Mouse (Mus musculus) activated CD4-positive, CD25-positive, alpha-beta regulatory T cell, adult 4 months (primary cell): ENCODE results near the gene Hinfp. TPM values are rescaled to one million over a fixed set of nuclear protein-coding genes. Genes with fewer than 3 reads are reported as not detected.
"Not testable (repeated sequence)": the region's sequence is repeated elsewhere in the genome, so short reads cannot be mapped to it uniquely, and the experiment has no call there.

Source experiments
- ATAC-seq: one replicate; pipeline ENCODE4 v1.8.0; 2017
- polyA plus RNA-seq, 2 experiments: library from polyadenylated mRNA; unstranded; fragments of 100-300 nt; shearing (Covaris generic); gene quantifications; one replicate each; pipeline ENCODE4 v1.2.1; 2017

The Hinfp gene
- polyA plus RNA-seq, 2 experiments from 2014 or later, result 18.1 to 21.7 TPM

DNA sequence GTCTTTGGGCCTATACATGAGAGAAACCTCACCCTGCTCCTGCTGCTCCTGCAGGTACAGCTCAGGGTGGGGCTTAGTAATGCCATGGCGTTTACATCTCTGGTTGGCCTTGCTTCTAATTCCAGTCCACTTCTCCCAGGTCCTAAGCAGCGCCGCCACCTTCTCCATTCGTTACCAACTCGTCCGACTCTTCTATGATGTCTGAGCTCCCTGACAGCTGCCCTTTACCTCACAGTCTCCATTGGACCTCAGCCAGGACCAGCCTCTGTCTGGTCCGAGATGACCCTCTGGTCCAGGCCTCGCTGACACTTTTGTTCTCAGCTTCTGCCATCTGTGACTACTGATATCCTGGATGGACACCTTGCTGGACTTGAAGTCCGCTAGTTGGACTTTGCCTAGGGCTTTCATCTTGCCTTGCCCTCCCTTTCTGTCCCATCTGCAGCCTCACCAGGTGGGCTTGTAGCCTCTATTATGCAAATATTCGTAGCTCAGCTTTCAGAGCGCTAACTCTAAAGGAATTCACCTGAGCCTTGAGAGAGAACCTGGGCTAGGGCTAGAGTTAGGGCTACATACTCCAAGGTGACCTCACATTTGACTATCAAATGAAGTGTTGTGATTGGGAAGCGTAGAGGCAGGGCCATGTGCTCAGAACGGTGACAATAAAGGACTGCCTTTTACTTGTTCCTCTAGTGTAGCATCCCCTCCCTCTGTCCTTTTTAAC lies 27.6 kb upstream of the Hinfp start:
- no peak for ATAC-seq

DNA sequence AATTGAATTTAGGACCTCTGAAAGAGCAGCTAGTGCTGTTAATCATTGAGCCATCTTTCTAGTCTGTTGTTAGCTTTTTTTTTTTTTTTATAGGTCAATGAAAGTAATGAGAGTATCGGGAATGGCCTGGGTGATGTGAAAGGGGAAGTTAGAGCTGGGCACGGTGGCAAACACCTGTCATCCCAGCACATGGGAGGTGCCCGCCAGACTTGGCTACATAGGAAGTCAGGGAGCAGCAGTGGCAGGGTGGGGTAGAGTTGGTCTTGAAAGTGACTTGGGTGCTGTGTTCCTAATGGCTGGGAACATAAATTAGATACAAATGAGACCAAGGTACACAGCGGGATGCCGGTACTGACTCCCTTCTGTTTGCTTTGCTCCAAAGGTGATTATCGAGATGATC lies 25.3 kb upstream of the Hinfp start:
- ATAC-seq, result no peak

DNA sequence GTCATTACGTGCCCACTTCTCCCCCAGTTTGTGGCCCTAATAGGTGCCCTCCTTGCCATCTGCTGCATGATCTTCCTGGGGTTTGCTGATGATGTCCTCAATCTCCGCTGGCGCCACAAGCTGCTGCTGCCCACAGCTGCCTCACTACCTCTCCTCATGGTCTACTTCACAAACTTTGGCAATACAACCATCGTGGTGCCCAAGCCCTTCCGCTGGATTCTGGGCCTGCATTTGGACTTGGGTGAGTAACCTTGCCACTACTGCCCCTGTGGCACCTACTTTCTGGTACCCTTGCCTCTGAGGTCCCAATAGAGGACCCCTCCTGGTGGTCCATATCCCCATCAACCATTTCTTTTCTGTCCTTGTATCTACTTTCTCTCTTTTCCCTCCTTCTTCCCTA lies 22.5 kb upstream of the Hinfp start:
- no peak for ATAC-seq

GRCm38 (mm10) chr9:44327064-44327711 lies 21.7 kb upstream of the Hinfp start:
- peak; percentile 21 for ATAC-seq

DNA sequence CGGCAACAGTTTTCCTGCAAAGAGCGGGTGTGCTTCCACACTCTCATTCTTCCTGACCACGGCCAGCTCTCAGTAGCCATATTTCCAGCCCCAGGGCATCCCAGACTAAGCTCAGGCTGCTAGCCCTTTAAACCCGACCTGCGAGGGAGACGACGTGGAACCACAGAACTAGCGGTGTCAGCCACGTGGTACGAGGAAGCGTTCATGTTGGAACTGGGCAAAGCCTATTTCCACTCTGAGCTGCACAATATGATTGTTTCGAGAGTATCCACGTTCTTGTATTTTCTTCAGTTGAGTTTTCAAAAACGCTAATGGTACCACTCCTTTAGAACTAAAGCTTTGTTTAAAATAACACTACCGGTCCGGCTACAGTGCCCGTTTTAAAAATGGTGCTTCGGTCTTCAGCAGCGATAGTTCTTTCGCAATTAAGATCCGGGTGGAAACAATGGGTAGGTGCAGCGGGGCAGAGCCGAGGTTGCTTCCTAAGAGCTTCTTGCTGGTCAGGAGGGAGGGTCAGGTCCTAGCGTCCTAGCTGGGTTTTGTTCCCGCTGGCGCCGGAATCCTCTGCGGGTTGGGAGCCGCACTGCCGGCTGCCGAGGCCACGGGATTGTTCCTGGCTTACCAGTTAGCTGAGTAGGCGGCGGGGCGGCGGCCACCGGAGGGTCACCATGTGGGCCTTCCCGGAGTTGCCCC lies 21.0 kb upstream of the Hinfp start:
- ATAC-seq, result peak; percentile 93

- ATAC-seq, result no peak
Measured at GRCm38 (mm10) chr9:44325768-44326370, 20.4 kb upstream of the Hinfp start, which contains the start of gene Dpagt1. TSS of gene Dpagt1 (plus strand) at chr9:44326019.

DNA sequence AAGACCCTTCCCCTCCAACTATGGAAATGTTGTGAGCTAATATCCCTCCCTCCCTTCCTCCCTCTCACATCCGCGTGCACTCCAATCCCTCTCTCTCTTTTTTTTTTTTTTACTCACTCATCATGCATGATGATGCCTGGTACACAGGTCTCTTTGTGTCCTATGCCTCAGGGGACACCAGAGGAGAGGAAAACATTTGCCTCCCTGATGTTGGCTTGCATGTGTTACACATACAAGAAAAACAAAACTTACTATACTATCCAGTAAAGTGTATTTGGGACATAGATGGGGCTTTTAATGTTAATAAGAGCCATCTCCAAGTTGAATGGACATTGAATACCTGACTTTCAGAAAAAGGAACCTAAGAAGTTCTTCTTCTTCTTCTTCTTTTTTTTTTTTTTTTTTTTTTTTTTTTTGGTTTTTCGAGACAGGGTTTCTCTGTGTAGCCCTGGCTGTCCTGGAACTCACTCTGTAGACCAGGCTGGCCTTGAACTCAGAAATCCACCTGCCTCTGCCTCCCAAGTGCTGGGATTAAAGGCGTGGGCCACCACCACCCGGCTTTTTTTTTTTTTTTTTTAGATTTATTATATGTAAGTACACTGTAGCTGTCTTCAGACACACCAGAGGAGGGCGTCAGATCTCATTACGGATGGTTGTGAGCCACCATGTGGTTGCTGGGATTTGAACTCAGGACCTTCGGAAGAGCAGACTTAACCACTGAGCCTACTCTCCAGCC lies 19.7 kb upstream of the Hinfp start:
- ATAC-seq, result not testable (repeated sequence)

DNA sequence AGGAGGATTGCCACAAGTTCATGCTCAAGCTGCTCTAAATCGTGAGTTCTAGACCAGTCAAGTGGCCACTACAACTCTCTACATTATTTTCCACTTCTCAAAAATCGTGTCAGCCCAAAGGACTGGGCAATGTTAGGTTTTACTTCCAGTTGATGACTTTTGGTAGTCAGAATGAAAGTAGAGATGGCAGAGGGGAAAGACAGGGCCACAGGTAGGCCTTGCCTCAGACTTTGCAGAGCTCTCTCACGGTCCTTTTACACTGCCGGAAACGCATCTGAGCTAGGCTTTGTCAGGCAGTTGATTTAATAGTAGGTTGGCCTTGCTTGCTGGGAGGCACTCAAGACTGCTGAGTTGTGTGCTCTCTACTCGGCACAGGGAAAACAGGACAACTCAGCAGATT lies 18.7 kb upstream of the Hinfp start:
- ATAC-seq, result no peak

GRCm38 (mm10) chr9:44323656-44324055 lies 18.2 kb upstream of the Hinfp start:
- ATAC-seq, result not testable (repeated sequence)

DNA sequence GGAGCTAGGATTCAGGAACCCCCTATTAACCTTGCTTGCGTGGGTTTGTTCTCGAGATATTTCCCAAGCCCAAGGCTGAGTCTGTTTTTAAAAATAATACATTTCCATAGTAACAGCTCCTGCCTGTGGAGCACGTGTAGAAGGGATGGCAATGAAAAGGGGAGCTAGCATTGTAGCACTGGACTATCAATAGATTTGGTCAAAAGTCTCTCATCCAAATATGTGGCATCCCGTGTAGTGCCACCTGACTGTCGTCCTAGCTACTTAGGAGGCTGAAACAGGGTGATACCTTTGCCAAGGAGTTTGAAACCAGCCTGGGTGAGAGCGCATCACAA lies 15.3 kb upstream of the Hinfp start:
- no peak for ATAC-seq

- ATAC-seq, result peak; percentile 66
Measured at GRCm38 (mm10) chr9:44319887-44320798, 14.7 kb upstream of the Hinfp start, which contains the start of gene C2cd2l. TSS of gene C2cd2l (minus strand) at chr9:44320285.

DNA sequence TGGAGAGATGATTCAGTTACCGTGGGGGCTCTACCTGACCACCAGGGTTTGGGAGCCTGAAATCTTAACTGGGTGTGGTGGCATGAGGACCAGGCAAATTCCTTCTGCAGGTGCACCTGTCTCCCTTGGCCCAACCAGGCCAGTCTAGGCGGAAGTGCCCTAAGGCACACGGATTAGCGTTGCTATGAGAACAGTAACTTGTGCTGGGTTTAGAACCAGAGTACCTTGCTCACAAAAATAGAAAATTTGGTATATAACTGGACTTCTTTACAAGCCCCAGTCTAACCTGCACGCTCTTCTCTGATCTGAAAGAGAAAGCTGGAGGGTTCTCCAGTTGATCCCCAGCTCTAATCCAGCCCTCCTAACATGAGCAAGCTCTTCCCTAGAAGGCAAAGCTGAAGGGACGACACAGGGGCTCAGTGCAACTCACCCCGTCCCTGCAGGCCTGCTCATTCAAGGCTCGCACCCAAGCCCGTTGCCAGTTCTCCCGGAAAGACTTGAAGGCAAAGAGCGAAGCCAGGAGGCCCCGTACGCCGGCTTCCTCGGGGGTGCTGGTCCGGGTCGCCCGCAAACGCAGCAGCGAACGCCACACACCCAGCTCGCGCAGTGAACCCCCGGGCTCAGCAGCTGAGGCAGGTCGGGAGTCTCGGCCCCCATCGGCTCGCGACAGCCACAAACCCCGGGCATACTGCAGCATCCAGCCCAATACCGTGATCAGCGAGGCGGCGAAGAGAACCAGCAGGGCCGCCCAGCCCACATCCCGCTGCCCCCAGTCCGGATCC lies 13.8 kb upstream of the Hinfp start:
- ATAC-seq, result peak; percentile 28

DNA sequence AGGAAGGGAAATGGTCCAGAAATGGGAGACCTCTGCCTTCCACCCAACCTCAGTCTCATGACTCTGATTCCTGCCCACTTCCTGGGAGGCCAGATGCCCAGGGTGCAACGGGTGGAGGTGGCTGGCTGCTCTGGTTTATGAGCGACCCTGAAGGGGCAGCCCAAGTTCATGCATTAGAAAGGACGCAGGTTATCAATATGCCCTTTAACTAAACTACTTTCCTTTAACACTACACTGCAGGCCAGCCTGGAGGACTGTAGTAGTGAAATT lies 13.3 kb upstream of the Hinfp start:
- ATAC-seq, result no peak

- ATAC-seq, result no peak
Measured at GRCm38 (mm10) chr9:44318076-44318825, 12.8 kb upstream of the Hinfp start.

DNA sequence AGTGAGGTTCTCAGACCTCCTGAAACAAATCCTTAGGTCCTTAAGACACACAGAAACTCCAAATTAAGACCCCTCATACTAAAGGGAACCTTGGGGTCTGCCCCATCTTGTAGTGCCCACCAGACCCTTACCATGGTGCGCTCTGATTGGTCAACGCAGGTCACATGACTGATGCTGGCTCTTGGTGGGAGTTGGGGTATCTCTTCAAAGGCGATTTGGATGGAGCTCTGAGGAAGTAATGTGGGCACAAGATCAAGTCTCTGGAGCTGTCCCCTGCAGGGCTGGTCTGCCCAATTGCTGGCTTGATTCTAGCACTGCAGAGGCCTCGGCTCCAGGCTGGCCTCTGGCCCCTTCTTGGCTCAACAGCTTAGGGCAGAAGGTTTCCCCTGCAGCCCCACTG lies 12.0 kb upstream of the Hinfp start:
- ATAC-seq, result no peak

DNA sequence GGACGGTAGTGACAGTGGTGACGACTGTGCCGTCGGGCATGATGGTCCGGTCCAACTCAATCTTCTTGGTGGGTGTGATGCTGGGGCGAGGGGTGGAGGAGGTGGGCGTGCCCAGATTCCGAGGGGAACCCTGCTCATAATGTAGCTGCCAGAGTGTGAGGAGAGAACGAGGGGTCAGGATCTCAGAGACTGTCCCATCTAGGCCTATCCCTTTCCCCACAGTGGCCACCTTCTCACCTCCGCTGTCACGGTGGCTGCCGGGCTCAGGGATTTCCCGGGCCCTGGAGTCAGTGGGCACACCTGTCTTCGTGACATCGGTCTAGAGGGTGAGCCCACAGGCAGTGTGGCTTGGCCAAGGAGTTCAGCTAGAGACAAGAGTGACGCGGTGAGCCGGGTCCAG lies 9.4 kb upstream of the Hinfp start:
- ATAC-seq, result no peak

DNA sequence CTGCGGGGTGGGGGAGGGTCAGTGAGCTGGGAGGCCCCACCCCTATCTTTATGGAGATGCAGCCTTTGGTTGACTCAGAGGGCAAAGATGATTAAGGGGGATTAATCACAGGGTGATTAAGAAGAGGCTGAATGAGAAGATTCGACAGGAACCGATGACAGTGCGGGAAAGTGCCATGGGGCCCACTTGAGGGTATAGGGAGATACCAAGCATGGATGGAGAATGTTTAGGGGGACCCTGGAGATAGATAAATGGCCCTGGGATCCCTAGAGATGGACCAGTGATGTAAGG lies 8.7 kb upstream of the Hinfp start:
- no peak for ATAC-seq

GRCm38 (mm10) chr9:44313476-44314256 lies 8.2 kb upstream of the Hinfp start:
- no peak for ATAC-seq
